ENCODE assay signal across 11 mouse cellular contexts in genomic region chr16:43407594-43408142, GRCm38 (mm10).
A peak's percentile ranks its signal among the peaks of the same experiment; 100 is the strongest.
DNase-seq lines count a peak whose midpoint lies in the region; ATAC-seq lines count a peak whose summit lies in the region.
"Had no signal": no experiment of that assay in that cellular context is flagged by ENCODE, and none has a peak within 500 bp of the region (broad histone marks: within the 10 kb centered on the region; RNA-seq: fewer than 3 reads in every experiment).

No protein-coding gene starts in this region.

- WGBS in heart, embryonic 10.5 days: 36% methylated on average over 2 of the region's 2 CpGs
- 63% methylated on average over 2 of the region's 2 CpGs for WGBS in kidney, embryonic 15.5 days

- peaks cover 18% of the 10 kb centered on the region for H3K4me1 ChIP-seq in heart, embryonic 10.5 days
- peaks cover 20% of the 10 kb centered on the region for H3K4me1 ChIP-seq in kidney, embryonic 15.5 days

- 0 out of 2 replicates have a peak, but pooled peaks have one; percentile 52 for ATAC-seq in kidney, embryonic 15.5 days (replicated peaks; ENCODE audit: low FRiP score)
- ATAC-seq: activated CD4-positive, CD25-positive, alpha-beta regulatory T cell, adult 4 months; hindbrain, postnatal 0 days had no signal

- H3K9ac ChIP-seq in kidney, embryonic 15.5 days: no peak overlapping the region

- H3K9me3 ChIP-seq in heart, embryonic 10.5 days: no peaks in the 10 kb centered on the region
- H3K9me3 ChIP-seq in kidney, embryonic 15.5 days (replicated peaks): no peaks in the 10 kb centered on the region

- H3K4me3 ChIP-seq in heart, embryonic 10.5 days: no peak overlapping the region
- H3K4me3 ChIP-seq in kidney, embryonic 15.5 days (replicated peaks): no peak overlapping the region

- H3K27me3 ChIP-seq in heart, embryonic 10.5 days (ENCODE audit: insufficient read depth, poor library complexity, severe bottlenecking): no peaks in the 10 kb centered on the region
- no peaks in the 10 kb centered on the region for H3K27me3 ChIP-seq in kidney, embryonic 15.5 days

- H3K36me3 ChIP-seq in heart, embryonic 10.5 days: no peaks in the 10 kb centered on the region
- no peaks in the 10 kb centered on the region for H3K36me3 ChIP-seq in kidney, embryonic 15.5 days

- H3K27ac ChIP-seq in heart, embryonic 10.5 days: peak overlapping the region; percentile 52; the same call in 1 of the 2 replicates
- H3K27ac ChIP-seq in kidney, embryonic 15.5 days: 0 out of 2 replicates have a peak overlapping the region, but pooled peaks have one; percentile 27
- H3K27ac ChIP-seq: hindbrain, postnatal 0 days had no signal

- DNase-seq in heart, embryonic 10.5 days (ENCODE audit: low spot score): no peak
- no peak for DNase-seq in heart, postnatal 10 days
- DNase-seq in right cerebral cortex, postnatal 4 days: peak; percentile 27
- no peak for DNase-seq in right cerebral cortex, postnatal 36 days (ENCODE audit: low spot score in 2 of 2)
- DNase-seq in left cerebral cortex, postnatal 36 days (ENCODE audit: low spot score in 2 of 2): no peak
- DNase-seq in spleen, postnatal 4 days (ENCODE audit: low spot score in 2 of 2): no peak
- no peak for DNase-seq in testis, postnatal 14 days (ENCODE audit: low spot score)
- DNase-seq: right cerebral cortex, adult 18-20 months had no signal

- H3K4me2 ChIP-seq in kidney, embryonic 15.5 days: no peak overlapping the region

- intact Hi-C loops in heart, postnatal 10 days (cut with DNase I): no loop called here
- intact Hi-C loops in left cerebral cortex, postnatal 36 days (cut with DNase I): no loop called here
